Mouse (Mus musculus): Measurements from ENCODE around the gene Cep112. TPM values are rescaled to one million over a fixed set of nuclear protein-coding genes. Genes with fewer than 3 reads are reported as not detected.

Cep112 gene
- polyA plus RNA-seq, 1 experiment, result not detected

- TF ChIP-seq POLR2A (IDR thresholded peaks at IDR 0.05; ENCODE audit: insufficient read depth, low read depth, low read length) (no peak), CTCF (IDR thresholded peaks at IDR 0.05; ENCODE audit: insufficient read depth, low read depth, low read length) (no peak)
- WGBS, result 65% methylated on average over 4 of the region's 4 CpGs
- H3K27ac ChIP-seq (ENCODE audit: insufficient read depth, low read depth, low read length), result no peak overlapping the region
- no peaks in the 10 kb centered on the region for H3K4me1 ChIP-seq (ENCODE audit: control insufficient read depth, insufficient read depth, low read length)
- H3K4me3 ChIP-seq (ENCODE audit: insufficient read depth, low read depth, low read length), result no peak overlapping the region
Measured at GRCm38 (mm10) chr11:108552997-108553622, 128.1 kb downstream of the Cep112 start.

GRCm38 (mm10) chr11:108553881-108554280 is 128.9 kb downstream of the Cep112 start:
- Histone ChIP-seq H3K4me3 (ENCODE audit: insufficient read depth, low read depth, low read length) (no peak overlapping the region), H3K27ac (ENCODE audit: insufficient read depth, low read depth, low read length) (no peak overlapping the region), H3K4me1 (ENCODE audit: control insufficient read depth, insufficient read depth, low read length) (peaks cover 3% of the 10 kb centered on the region; the same call in 1 of the 2 replicates)
- 93% methylated on average over 1 of the region's 1 CpGs for WGBS
- TF ChIP-seq POLR2A (IDR thresholded peaks at IDR 0.05; ENCODE audit: insufficient read depth, low read depth, low read length) (no peak), CTCF (IDR thresholded peaks at IDR 0.05; ENCODE audit: insufficient read depth, low read depth, low read length) (no peak)

DNA sequence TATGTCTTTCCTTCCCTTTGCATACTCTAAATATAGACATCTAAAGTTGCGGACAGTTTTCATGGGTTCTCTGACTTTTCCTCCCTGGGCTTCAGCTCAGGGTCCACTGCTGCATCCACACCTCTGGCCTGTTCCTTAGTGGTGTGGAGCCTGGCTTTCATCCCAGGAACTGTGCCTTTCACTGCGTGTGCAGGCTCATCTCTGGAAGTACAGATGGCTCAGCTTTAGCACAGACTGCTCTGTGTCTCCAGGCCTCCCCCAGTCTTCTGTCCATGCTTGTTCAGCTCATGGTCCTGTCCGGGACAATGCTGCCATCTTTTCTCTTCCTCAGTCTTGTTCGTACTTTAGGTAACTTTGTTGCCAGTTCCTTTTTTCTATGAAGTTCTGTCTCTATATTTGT is 133.6 kb downstream of the Cep112 start:
- no peak overlapping the region for H3K27ac ChIP-seq (ENCODE audit: insufficient read depth, low read depth, low read length)
- no peak for TF ChIP-seq CTCF (IDR thresholded peaks at IDR 0.05; ENCODE audit: insufficient read depth, low read depth, low read length)
- TF ChIP-seq POLR2A (IDR thresholded peaks at IDR 0.05; ENCODE audit: insufficient read depth, low read depth, low read length), result no peak
- 79% methylated on average over 4 of the region's 4 CpGs for WGBS
- H3K4me1 ChIP-seq (ENCODE audit: control insufficient read depth, insufficient read depth, low read length), result peaks cover 3% of the 10 kb centered on the region; the same call in 1 of the 2 replicates
- no peak overlapping the region for H3K4me3 ChIP-seq (ENCODE audit: insufficient read depth, low read depth, low read length)

DNA sequence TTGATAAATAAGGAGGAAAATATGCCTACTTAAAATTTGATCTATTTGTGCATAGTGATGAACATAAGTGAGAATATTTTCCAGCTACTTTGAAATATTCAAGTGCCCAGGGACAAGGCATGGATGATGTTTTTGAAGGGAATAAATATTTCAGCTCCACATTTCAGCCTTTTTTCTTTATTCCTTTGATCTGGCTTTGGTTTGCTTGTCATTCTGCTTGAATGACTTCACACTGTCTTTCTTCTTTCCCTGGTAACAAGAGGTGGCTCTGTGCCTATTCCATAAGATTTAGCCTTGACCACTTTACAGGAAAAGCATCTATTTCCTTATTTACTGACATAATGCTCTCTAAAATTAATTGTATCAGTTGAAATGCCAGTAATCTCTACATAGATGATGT is 134.5 kb downstream of the Cep112 start:
- TF ChIP-seq POLR2A (IDR thresholded peaks at IDR 0.05; ENCODE audit: insufficient read depth, low read depth, low read length), result no peak
- no peak for TF ChIP-seq CTCF (IDR thresholded peaks at IDR 0.05; ENCODE audit: insufficient read depth, low read depth, low read length)
- Histone ChIP-seq H3K27ac (ENCODE audit: insufficient read depth, low read depth, low read length) (no peak overlapping the region), H3K4me3 (ENCODE audit: insufficient read depth, low read depth, low read length) (no peak overlapping the region), H3K4me1 (ENCODE audit: control insufficient read depth, insufficient read depth, low read length) (peaks cover 3% of the 10 kb centered on the region; the same call in 1 of the 2 replicates)

DNA sequence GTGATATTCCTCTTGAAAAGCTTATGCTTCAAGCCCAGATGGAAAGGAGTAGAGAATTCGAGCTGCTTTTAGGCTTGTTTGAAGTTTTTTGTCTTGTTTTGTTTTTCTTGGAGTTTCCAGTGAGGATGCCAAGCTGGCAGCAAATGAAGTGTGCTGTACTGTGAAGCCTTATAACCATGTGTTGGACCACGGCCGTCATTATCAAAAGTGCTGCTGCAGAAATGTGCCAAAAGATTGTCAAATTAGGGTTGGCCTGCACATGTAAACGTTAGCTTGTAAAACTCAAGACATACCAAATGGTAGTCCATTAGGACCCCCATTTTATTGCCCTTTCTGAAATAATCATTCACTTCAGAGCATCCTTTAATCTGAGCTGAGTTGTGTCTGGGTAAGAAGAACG is 137.1 kb downstream of the Cep112 start:
- 50% methylated on average over 5 of the region's 5 CpGs for WGBS
- Histone ChIP-seq H3K4me1 (ENCODE audit: control insufficient read depth, insufficient read depth, low read length) (peaks cover 3% of the 10 kb centered on the region; the same call in 1 of the 2 replicates), H3K27ac (ENCODE audit: insufficient read depth, low read depth, low read length) (no peak overlapping the region), H3K4me3 (ENCODE audit: insufficient read depth, low read depth, low read length) (no peak overlapping the region)
- no peak for TF ChIP-seq POLR2A (IDR thresholded peaks at IDR 0.05; ENCODE audit: insufficient read depth, low read depth, low read length)
- TF ChIP-seq CTCF (IDR thresholded peaks at IDR 0.05; ENCODE audit: insufficient read depth, low read depth, low read length), result no peak

GRCm38 (mm10) chr11:108586551-108587184 is 161.7 kb downstream of the Cep112 start:
- no peak for TF ChIP-seq POLR2A (IDR thresholded peaks at IDR 0.05; ENCODE audit: insufficient read depth, low read depth, low read length)
- TF ChIP-seq CTCF (IDR thresholded peaks at IDR 0.05; ENCODE audit: insufficient read depth, low read depth, low read length), result no peak
- WGBS, result 60% methylated on average over 7 of the region's 7 CpGs
- Histone ChIP-seq H3K4me1 (ENCODE audit: control insufficient read depth, insufficient read depth, low read length) (peaks cover 2% of the 10 kb centered on the region; the same call in 1 of the 2 replicates), H3K27ac (ENCODE audit: insufficient read depth, low read depth, low read length) (no peak overlapping the region), H3K4me3 (ENCODE audit: insufficient read depth, low read depth, low read length) (no peak overlapping the region)

- no peak for TF ChIP-seq POLR2A (IDR thresholded peaks at IDR 0.05; ENCODE audit: insufficient read depth, low read depth, low read length)
- TF ChIP-seq CTCF (IDR thresholded peaks at IDR 0.05; ENCODE audit: insufficient read depth, low read depth, low read length), result no peak
- H3K27ac ChIP-seq (ENCODE audit: insufficient read depth, low read depth, low read length), result no peak overlapping the region
- H3K4me1 ChIP-seq (ENCODE audit: control insufficient read depth, insufficient read depth, low read length), result no peaks in the 10 kb centered on the region
- no peak overlapping the region for H3K4me3 ChIP-seq (ENCODE audit: insufficient read depth, low read depth, low read length)
- WGBS, result 80% methylated on average over 5 of the region's 5 CpGs
Measured at GRCm38 (mm10) chr11:108593207-108593958, 168.4 kb downstream of the Cep112 start.

GRCm38 (mm10) chr11:108593959-108594579 is 169.1 kb downstream of the Cep112 start:
- no peaks in the 10 kb centered on the region for H3K4me1 ChIP-seq (ENCODE audit: control insufficient read depth, insufficient read depth, low read length)
- WGBS, result 77% methylated on average over 2 of the region's 2 CpGs
- no peak for TF ChIP-seq CTCF (IDR thresholded peaks at IDR 0.05; ENCODE audit: insufficient read depth, low read depth, low read length)

More at GRCm38 (mm10) chr11:108593959-108594579, 169.1 kb downstream of the Cep112 start:
- H3K27ac ChIP-seq (ENCODE audit: insufficient read depth, low read depth, low read length), result no peak overlapping the region
- H3K4me3 ChIP-seq (ENCODE audit: insufficient read depth, low read depth, low read length), result no peak overlapping the region

Measured in olfactory bulb, adult 2 months (tissue).